Mouse (Mus musculus) c-Kit-negative CD71-positive TER-119-positive erythroid progenitor cells, embryonic 14.5 days (primary cell): ENCODE measurements around the gene Erc1.
"Not testable (repeated sequence)": the region's sequence is repeated elsewhere in the genome, so short reads cannot be mapped to it uniquely, and the experiment has no call there.

ENCODE experiments used
- DNase-seq: peaks from one replicate; pipeline ENCODE4 v3.0.0-alpha.2; 2013; ENCODE audit warnings: low read depth, low spot score

Gene Erc1

GRCm38 (mm10) chr6:119712486-119712885, 135.5 kb downstream of the Erc1 start:
- DNase-seq = no peak

DNA sequence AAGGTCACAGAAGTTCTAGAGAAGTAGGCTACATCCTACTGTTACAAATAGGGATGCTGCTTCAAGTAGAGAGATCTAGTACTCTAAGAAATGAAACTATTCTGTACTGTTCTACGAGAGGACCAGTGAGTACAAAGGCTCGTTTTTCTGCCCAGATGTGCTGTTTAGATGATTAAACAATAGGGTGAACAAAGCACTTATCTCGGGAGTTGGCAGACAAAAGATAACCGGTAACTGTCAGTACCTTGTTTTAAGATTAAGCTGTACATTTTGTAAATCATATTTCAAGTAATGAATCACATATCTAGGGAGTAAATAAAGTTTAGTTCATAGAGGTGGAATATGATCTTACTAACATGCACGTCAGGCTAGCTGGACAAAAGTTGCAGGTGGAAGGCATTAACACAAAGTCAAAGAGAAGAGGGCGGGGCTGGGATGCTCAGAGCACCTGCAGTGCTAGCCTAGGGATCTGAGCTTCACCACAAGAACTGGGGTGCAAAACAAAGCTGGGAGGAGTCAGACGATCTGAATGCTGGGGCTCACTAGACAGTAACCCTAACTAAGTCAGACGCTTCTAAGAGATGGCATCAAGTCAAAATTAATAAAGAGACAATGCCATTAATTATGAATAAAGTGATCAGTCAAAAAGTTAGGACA, 136.2 kb downstream of the Erc1 start:
- DNase-seq = no peak

DNA sequence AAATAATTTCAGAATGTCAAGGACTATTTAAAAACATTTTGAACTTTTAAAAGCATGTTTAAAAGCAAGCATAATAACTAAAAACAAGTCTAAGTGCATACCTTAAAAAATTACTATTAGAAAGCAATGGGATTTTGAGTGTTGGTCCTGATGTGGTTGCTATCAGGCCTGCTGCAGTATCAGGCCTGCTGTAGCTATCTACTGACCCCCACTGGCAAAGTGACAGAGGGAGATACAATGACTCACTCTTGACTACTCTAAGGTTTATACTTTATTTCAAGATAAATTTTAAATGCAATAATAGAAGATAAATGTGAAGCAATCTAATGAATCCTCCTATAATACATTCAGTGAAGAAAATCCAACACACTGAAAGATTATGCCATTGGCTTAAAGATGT, 138.4 kb downstream of the Erc1 start:
- DNase-seq = no peak

- no peak for DNase-seq
These were observed 140.1 kb downstream of the Erc1 start for GRCm38 (mm10) chr6:119707911-119708310.

- no peak for DNase-seq
These were observed 143.1 kb downstream of the Erc1 start for GRCm38 (mm10) chr6:119704899-119705298.

DNA sequence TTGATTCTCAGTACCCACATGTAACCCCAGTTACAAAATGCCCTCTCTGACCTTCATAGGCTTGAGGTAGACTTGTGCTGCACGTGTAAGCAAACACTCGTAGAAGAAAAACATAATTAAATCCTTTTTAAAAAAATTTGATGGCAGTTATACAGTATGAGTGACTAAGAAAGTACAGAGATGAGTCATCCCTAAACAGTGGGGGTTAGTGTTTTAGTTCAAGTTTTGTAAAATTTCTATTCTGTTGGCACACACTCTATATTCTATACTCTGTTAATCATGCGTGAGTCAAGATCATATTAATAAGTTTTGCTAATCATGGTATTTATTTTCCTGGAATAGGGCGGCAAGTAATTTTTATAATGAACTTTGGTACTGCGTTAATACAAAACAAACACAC, 155.2 kb downstream of the Erc1 start:
- no peak for DNase-seq

GRCm38 (mm10) chr6:119686470-119686869, 161.5 kb downstream of the Erc1 start:
- DNase-seq = no peak

GRCm38 (mm10) chr6:119680746-119681145, 167.2 kb downstream of the Erc1 start:
- no peak for DNase-seq

- DNase-seq = no peak
These were observed 173.2 kb downstream of the Erc1 start for GRCm38 (mm10) chr6:119674811-119675209.

- no peak for DNase-seq
These were observed 173.7 kb downstream of the Erc1 start for GRCm38 (mm10) chr6:119674201-119674810.

DNA sequence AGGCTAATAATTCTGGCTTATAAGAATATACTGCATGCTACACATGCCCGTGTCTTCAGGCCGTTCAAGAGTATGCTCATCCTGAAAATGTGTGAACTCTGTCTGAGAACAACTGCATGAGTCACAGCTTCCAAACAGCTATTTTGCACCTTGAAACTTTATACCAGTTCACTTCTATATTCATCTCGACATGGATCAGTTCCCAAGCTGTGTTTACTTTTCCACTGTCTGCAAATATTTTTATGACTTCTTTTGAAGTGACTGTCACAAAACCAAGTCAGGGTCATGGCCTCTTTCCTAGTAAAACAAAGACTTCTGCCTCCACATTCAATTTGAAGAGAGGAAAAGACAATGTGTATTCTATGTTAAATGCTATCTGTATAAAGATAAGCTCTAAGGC, 178.2 kb downstream of the Erc1 start:
- DNase-seq = no peak

DNA sequence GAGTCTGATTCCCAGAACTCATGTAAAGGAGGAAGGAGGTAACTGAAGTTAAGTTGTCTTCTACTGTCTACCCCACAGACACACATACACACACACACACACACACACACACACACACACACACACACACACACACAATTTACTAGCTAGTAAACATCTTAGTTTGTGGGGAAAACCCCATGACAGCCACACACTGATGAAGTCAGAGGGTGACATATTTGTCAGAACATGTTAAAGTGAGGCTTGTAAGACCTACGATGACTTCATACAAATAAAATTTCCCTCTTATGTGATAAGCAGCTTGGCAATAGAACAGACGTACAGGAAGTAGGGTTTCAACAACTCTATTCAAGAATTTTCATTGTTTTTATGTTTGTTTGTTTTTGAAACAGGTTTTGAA, 185.0 kb downstream of the Erc1 start:
- no peak for DNase-seq

DNA sequence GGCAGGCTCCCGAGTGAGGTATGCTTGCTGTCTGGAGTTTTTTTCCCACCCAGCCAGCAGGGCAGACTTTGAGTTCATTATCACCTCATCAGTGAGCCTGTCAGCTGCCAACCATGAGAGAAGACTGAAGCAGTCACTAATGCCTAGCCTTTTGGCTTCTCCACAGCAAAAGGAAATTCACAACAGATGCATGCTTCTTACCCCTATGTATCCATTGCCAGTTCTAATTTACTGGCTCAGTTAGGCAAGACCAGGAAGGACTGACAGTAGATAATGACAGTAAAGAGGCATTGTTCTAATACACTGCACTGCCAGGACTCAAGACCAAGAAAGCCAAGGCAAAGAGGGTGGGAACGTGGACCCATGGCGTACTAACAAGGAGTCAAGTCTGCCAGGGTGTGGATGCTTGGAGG, 186.9 kb downstream of the Erc1 start:
- DNase-seq = no peak

DNA sequence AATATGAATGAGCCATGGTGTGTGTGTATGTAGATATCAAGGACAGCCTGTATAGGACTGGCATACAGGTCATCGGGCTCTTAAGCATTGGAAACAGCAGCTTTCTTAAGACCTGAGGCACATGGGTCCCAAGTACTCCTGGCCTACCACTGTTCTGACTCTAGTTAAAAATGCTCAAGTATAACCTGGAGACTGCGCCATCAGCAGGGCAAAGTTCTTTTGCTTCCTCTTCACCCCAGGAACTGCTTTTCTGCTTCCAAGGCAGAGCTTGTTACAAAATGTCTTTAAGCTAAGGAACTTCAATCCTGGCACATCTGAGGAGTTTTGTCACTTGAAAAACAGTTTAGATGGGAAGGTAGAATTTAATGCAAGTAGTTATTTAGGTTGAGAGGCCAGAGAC, 189.5 kb downstream of the Erc1 start:
- DNase-seq = no peak

DNA sequence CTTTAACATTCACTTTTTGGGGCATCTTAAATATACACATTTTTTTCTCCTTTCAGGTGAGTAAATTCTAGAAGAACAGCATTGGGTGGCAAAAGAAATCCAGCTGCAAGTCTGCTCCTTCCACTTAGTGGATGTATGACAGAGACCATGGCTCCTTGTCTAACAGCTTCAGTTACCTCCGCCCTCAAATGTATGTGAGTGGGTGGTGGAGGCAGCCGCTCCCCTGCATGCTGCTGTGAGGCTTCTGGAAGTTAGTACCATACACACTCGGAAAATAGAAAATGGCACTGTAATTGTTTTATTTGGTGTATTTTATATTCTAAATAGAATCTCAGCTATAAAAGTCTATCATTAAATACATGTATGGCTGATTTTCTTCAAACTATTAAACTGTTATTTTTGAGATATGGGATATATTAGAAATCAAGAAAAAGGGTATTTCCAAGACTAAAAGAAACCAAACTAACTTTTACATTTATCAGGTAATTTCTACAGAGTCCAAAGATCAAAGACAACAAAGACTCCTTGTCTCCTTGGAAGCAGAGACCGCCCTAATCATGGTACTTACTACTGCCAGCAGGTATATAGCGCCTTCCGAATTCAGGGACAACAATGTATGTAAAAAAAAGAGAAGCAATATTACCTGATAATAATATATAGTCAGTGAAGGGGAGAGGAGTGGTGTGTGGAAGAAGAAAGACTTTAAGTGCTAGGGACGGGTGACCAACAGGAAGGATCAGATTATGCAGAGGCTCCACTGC, 190.4 kb downstream of the Erc1 start:
- no peak for DNase-seq

- not testable (repeated sequence) for DNase-seq
These were observed 193.2 kb downstream of the Erc1 start for GRCm38 (mm10) chr6:119654777-119655176.

DNA sequence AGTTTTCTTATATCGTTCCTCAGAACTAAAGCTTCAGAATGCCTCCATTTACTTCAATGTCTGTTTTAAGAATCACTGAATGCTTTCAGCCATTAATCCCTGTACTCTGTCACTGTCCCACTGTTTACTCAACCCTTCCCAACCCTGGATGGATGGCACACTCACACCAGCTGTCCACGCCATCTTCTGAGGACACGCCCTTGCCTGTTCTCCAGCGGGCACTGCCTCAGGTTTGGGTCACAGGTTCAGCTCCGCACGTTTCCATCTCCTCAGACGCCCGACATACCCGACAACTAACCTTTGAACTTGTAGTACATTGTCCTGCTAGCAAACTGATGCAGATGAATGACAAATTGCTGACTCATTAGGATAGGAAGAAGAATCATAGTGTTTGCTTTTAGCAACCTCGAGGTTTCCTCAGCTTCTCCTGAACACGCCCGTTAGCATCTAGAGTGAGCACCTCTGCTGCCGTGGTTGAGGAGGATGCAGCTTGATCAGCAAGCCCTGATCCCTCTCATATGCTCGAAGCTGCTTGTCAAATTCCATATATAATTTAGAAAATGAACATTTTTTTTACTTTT, 204.0 kb downstream of the Erc1 start:
- no peak for DNase-seq

GRCm38 (mm10) chr6:119643178-119643728, 204.7 kb downstream of the Erc1 start:
- no peak for DNase-seq

DNA sequence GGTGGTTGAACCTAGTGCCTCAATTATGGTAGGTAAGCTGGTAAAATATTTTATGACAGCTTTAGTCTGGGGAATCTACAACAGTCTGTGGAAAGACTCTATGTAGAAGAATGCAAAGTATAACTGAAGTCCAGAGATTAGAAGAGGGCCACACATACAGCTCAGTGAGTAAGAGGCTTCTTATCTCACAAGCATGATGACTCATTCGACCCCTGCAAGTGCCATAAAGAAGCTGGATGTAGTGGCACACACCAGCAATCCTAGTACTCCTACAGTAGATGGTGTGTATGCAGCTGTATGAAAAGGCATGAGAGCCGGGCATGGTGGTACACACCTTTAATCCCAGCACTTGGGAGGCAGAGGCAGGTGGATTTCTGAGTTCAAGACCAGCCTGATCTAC, 205.2 kb downstream of the Erc1 start:
- no peak for DNase-seq

GRCm38 (mm10) chr6:119635629-119636028, 212.3 kb downstream of the Erc1 start:
- no peak for DNase-seq

- no peak for DNase-seq
These were observed 217.3 kb downstream of the Erc1 start for GRCm38 (mm10) chr6:119630622-119631021.

GRCm38 (mm10) chr6:119601379-119601778, 246.6 kb downstream of the Erc1 start:
- no peak for DNase-seq
